Mouse (Mus musculus): ENCODE data around the gene Nmnat3. TPM values are rescaled to one million over a fixed set of nuclear protein-coding genes. Genes with fewer than 3 reads are reported as not detected.

The Nmnat3 gene
- total and polyA plus RNA-seq, 3 experiments: 16.0 to 19.3 (median 17.5) TPM

- intact Hi-C loops (cut with DNase I): no loop called here
Measured at GRCm38 (mm10) chr9:98354919-98355318, 67.7 kb downstream of the Nmnat3 start.

GRCm38 (mm10) chr9:98361047-98361446 is 73.8 kb downstream of the Nmnat3 start:
- Histone ChIP-seq H3K4me1 (ENCODE audit: control insufficient read depth, insufficient read depth, low read length) (no peaks in the 10 kb centered on the region), H3K9ac (ENCODE audit: low read depth, low read length) (no peak overlapping the region), H3K36me3 (ENCODE audit: control insufficient read depth, insufficient read depth, low read length) (no peaks in the 10 kb centered on the region), H3K79me2 (replicated peaks; ENCODE audit: control insufficient read depth, insufficient read depth, low read length) (no peaks in the 10 kb centered on the region), H3K27ac (no peak overlapping the region), H3K27me3 (ENCODE audit: control insufficient read depth, insufficient read depth, low read length) (no peaks in the 10 kb centered on the region), H3K4me3 (no peak overlapping the region)
- 54% methylated on average over 3 of the region's 3 CpGs for WGBS
- TF ChIP-seq CTCF (IDR thresholded peaks at IDR 0.05) (no peak), POLR2A (IDR thresholded peaks at IDR 0.05; ENCODE audit: insufficient read depth, low read depth, low read length) (no peak), EP300 (IDR thresholded peaks at IDR 0.05; ENCODE audit: insufficient read depth, low read depth, low read length) (no peak)
- intact Hi-C loops (cut with DNase I): no loop called here
- DNase-seq: no peak

More at GRCm38 (mm10) chr9:98354919-98355318, 67.7 kb downstream of the Nmnat3 start:
- Histone ChIP-seq H3K27me3 (ENCODE audit: control insufficient read depth, insufficient read depth, low read length) (no peaks in the 10 kb centered on the region), H3K9ac (ENCODE audit: low read depth, low read length) (no peak overlapping the region), H3K4me1 (ENCODE audit: control insufficient read depth, insufficient read depth, low read length) (no peaks in the 10 kb centered on the region), H3K4me3 (no peak overlapping the region), H3K79me2 (replicated peaks; ENCODE audit: control insufficient read depth, insufficient read depth, low read length) (no peaks in the 10 kb centered on the region), H3K36me3 (ENCODE audit: control insufficient read depth, insufficient read depth, low read length) (no peaks in the 10 kb centered on the region), H3K27ac (no peak overlapping the region)
- WGBS: 90% methylated on average over 3 of the region's 3 CpGs
- TF ChIP-seq CTCF (IDR thresholded peaks at IDR 0.05): no peak
- no peak for TF ChIP-seq EP300 (IDR thresholded peaks at IDR 0.05; ENCODE audit: insufficient read depth, low read depth, low read length)
- no peak for TF ChIP-seq POLR2A (IDR thresholded peaks at IDR 0.05; ENCODE audit: insufficient read depth, low read depth, low read length)
- DNase-seq: no peak

- no peaks in the 10 kb centered on the region for H3K27me3 ChIP-seq (ENCODE audit: control insufficient read depth, insufficient read depth, low read length)
- no peak overlapping the region for H3K4me3 ChIP-seq
- TF ChIP-seq CTCF (IDR thresholded peaks at IDR 0.05) (no peak), POLR2A (IDR thresholded peaks at IDR 0.05; ENCODE audit: insufficient read depth, low read depth, low read length) (no peak), EP300 (IDR thresholded peaks at IDR 0.05; ENCODE audit: insufficient read depth, low read depth, low read length) (no peak)
- intact Hi-C loops (cut with DNase I): no loop called here
- H3K36me3 ChIP-seq (ENCODE audit: control insufficient read depth, insufficient read depth, low read length): no peaks in the 10 kb centered on the region
- WGBS: 81% methylated on average over 8 of the region's 8 CpGs
- no peak for DNase-seq
- no peak overlapping the region for H3K9ac ChIP-seq (ENCODE audit: low read depth, low read length)
- no peak overlapping the region for H3K27ac ChIP-seq
- H3K4me1 ChIP-seq (ENCODE audit: control insufficient read depth, insufficient read depth, low read length): no peaks in the 10 kb centered on the region
- no peaks in the 10 kb centered on the region for H3K79me2 ChIP-seq (replicated peaks; ENCODE audit: control insufficient read depth, insufficient read depth, low read length)
Measured at GRCm38 (mm10) chr9:98366075-98366474, 78.8 kb downstream of the Nmnat3 start.

- WGBS: 91% methylated on average over 13 of the region's 13 CpGs
- DNase-seq: no peak
- no peak overlapping the region for H3K27ac ChIP-seq
- no peaks in the 10 kb centered on the region for H3K4me1 ChIP-seq (ENCODE audit: control insufficient read depth, insufficient read depth, low read length)
- H3K36me3 ChIP-seq (ENCODE audit: control insufficient read depth, insufficient read depth, low read length): no peaks in the 10 kb centered on the region
- H3K79me2 ChIP-seq (replicated peaks; ENCODE audit: control insufficient read depth, insufficient read depth, low read length): no peaks in the 10 kb centered on the region
- H3K9ac ChIP-seq (ENCODE audit: low read depth, low read length): no peak overlapping the region
- H3K27me3 ChIP-seq (ENCODE audit: control insufficient read depth, insufficient read depth, low read length): no peaks in the 10 kb centered on the region
- no peak overlapping the region for H3K4me3 ChIP-seq
- no peak for TF ChIP-seq EP300 (IDR thresholded peaks at IDR 0.05; ENCODE audit: insufficient read depth, low read depth, low read length)
- no peak for TF ChIP-seq POLR2A (IDR thresholded peaks at IDR 0.05; ENCODE audit: insufficient read depth, low read depth, low read length)
- TF ChIP-seq CTCF (IDR thresholded peaks at IDR 0.05): no peak
- intact Hi-C loops (cut with DNase I): no loop called here
Measured at GRCm38 (mm10) chr9:98367333-98367962, 80.2 kb downstream of the Nmnat3 start.

GRCm38 (mm10) chr9:98369707-98370106 is 82.5 kb downstream of the Nmnat3 start:
- H3K4me3 ChIP-seq: no peak overlapping the region
- intact Hi-C loops (cut with DNase I): no loop called here
- no peaks in the 10 kb centered on the region for H3K27me3 ChIP-seq (ENCODE audit: control insufficient read depth, insufficient read depth, low read length)
- 67% methylated on average over 8 of the region's 8 CpGs for WGBS
- no peak overlapping the region for H3K27ac ChIP-seq
- TF ChIP-seq CTCF (IDR thresholded peaks at IDR 0.05) (no peak), POLR2A (IDR thresholded peaks at IDR 0.05; ENCODE audit: insufficient read depth, low read depth, low read length) (no peak), EP300 (IDR thresholded peaks at IDR 0.05; ENCODE audit: insufficient read depth, low read depth, low read length) (no peak)
- no peaks in the 10 kb centered on the region for H3K79me2 ChIP-seq (replicated peaks; ENCODE audit: control insufficient read depth, insufficient read depth, low read length)
- no peaks in the 10 kb centered on the region for H3K4me1 ChIP-seq (ENCODE audit: control insufficient read depth, insufficient read depth, low read length)
- no peaks in the 10 kb centered on the region for H3K36me3 ChIP-seq (ENCODE audit: control insufficient read depth, insufficient read depth, low read length)
- no peak for DNase-seq
- no peak overlapping the region for H3K9ac ChIP-seq (ENCODE audit: low read depth, low read length)

GRCm38 (mm10) chr9:98373358-98373757 is 86.1 kb downstream of the Nmnat3 start:
- H3K27me3 ChIP-seq (ENCODE audit: control insufficient read depth, insufficient read depth, low read length): no peaks in the 10 kb centered on the region
- H3K36me3 ChIP-seq (ENCODE audit: control insufficient read depth, insufficient read depth, low read length): no peaks in the 10 kb centered on the region
- WGBS: 95% methylated on average over 5 of the region's 5 CpGs
- H3K9ac ChIP-seq (ENCODE audit: low read depth, low read length): no peak overlapping the region
- no peaks in the 10 kb centered on the region for H3K79me2 ChIP-seq (replicated peaks; ENCODE audit: control insufficient read depth, insufficient read depth, low read length)
- no peaks in the 10 kb centered on the region for H3K4me1 ChIP-seq (ENCODE audit: control insufficient read depth, insufficient read depth, low read length)
- TF ChIP-seq CTCF (IDR thresholded peaks at IDR 0.05) (peak; percentile 24), POLR2A (IDR thresholded peaks at IDR 0.05; ENCODE audit: insufficient read depth, low read depth, low read length) (no peak), EP300 (IDR thresholded peaks at IDR 0.05; ENCODE audit: insufficient read depth, low read depth, low read length) (no peak)
- H3K4me3 ChIP-seq: no peak overlapping the region
- intact Hi-C loops (cut with DNase I): no loop called here
- DNase-seq: no peak
- H3K27ac ChIP-seq: no peak overlapping the region
